Mouse (Mus musculus): ENCODE measurements around the gene Slc4a1. TPM values are rescaled to one million over a fixed set of nuclear protein-coding genes. Genes with fewer than 3 reads are reported as not detected.

Slc4a1 gene
- polyA plus RNA-seq, 1 experiment: not detected

GRCm38 (mm10) chr11:102337921-102338320 is 28.1 kb downstream of the Slc4a1 start:
- H3K27ac ChIP-seq (replicated peaks; ENCODE audit: low read depth, low read length): peak overlapping the region; percentile 64
- H3K4me3 ChIP-seq (ENCODE audit: insufficient read depth, low read depth, low read length): no peak overlapping the region
- H3K4me1 ChIP-seq (ENCODE audit: control insufficient read depth, insufficient read depth, insufficient read length, low read length): peaks cover 12% of the 10 kb centered on the region

GRCm38 (mm10) chr11:102336191-102336590 is 29.8 kb downstream of the Slc4a1 start:
- no peak overlapping the region for H3K4me3 ChIP-seq (ENCODE audit: insufficient read depth, low read depth, low read length)
- peaks cover 12% of the 10 kb centered on the region for H3K4me1 ChIP-seq (ENCODE audit: control insufficient read depth, insufficient read depth, insufficient read length, low read length)
- H3K27ac ChIP-seq (replicated peaks; ENCODE audit: low read depth, low read length): peak overlapping the region; percentile 58

GRCm38 (mm10) chr11:102334973-102335700 is 30.9 kb downstream of the Slc4a1 start:
- Histone ChIP-seq H3K27ac (replicated peaks; ENCODE audit: low read depth, low read length) (peak overlapping the region; percentile 81), H3K4me3 (ENCODE audit: insufficient read depth, low read depth, low read length) (peak overlapping the region; percentile 5), H3K4me1 (ENCODE audit: control insufficient read depth, insufficient read depth, insufficient read length, low read length) (peaks cover 12% of the 10 kb centered on the region)

GRCm38 (mm10) chr11:102334010-102334409 is 32.0 kb downstream of the Slc4a1 start:
- H3K27ac ChIP-seq (replicated peaks; ENCODE audit: low read depth, low read length): no peak overlapping the region
- H3K4me3 ChIP-seq (ENCODE audit: insufficient read depth, low read depth, low read length): no peak overlapping the region
- H3K4me1 ChIP-seq (ENCODE audit: control insufficient read depth, insufficient read depth, insufficient read length, low read length): peaks cover 8% of the 10 kb centered on the region

- Histone ChIP-seq H3K4me3 (ENCODE audit: insufficient read depth, low read depth, low read length) (no peak overlapping the region), H3K4me1 (ENCODE audit: control insufficient read depth, insufficient read depth, insufficient read length, low read length) (peaks cover 5% of the 10 kb centered on the region), H3K27ac (replicated peaks; ENCODE audit: low read depth, low read length) (no peak overlapping the region)
Observed at GRCm38 (mm10) chr11:102333061-102333460, 32.9 kb downstream of the Slc4a1 start.

GRCm38 (mm10) chr11:102331806-102332205 is 34.2 kb downstream of the Slc4a1 start:
- H3K27ac ChIP-seq (replicated peaks; ENCODE audit: low read depth, low read length): no peak overlapping the region
- peaks cover 2% of the 10 kb centered on the region for H3K4me1 ChIP-seq (ENCODE audit: control insufficient read depth, insufficient read depth, insufficient read length, low read length)
- H3K4me3 ChIP-seq (ENCODE audit: insufficient read depth, low read depth, low read length): no peak overlapping the region

- peaks cover 2% of the 10 kb centered on the region; the same call in 1 of the 2 replicates for H3K4me1 ChIP-seq (ENCODE audit: control insufficient read depth, insufficient read depth, insufficient read length, low read length)
- H3K27ac ChIP-seq (replicated peaks; ENCODE audit: low read depth, low read length): no peak overlapping the region
- H3K4me3 ChIP-seq (ENCODE audit: insufficient read depth, low read depth, low read length): no peak overlapping the region
Observed at GRCm38 (mm10) chr11:102330039-102330438, 36.0 kb downstream of the Slc4a1 start.

GRCm38 (mm10) chr11:102329518-102329917 is 36.5 kb downstream of the Slc4a1 start:
- H3K27ac ChIP-seq (replicated peaks; ENCODE audit: low read depth, low read length): no peak overlapping the region
- no peaks in the 10 kb centered on the region for H3K4me1 ChIP-seq (ENCODE audit: control insufficient read depth, insufficient read depth, insufficient read length, low read length)
- no peak overlapping the region for H3K4me3 ChIP-seq (ENCODE audit: insufficient read depth, low read depth, low read length)

- Histone ChIP-seq H3K4me1 (ENCODE audit: control insufficient read depth, insufficient read depth, insufficient read length, low read length) (no peaks in the 10 kb centered on the region), H3K27ac (replicated peaks; ENCODE audit: low read depth, low read length) (no peak overlapping the region), H3K4me3 (ENCODE audit: insufficient read depth, low read depth, low read length) (no peak overlapping the region)
Observed at GRCm38 (mm10) chr11:102327839-102328238, 38.2 kb downstream of the Slc4a1 start.

GRCm38 (mm10) chr11:102327250-102327649 is 38.8 kb downstream of the Slc4a1 start:
- Histone ChIP-seq H3K4me3 (ENCODE audit: insufficient read depth, low read depth, low read length) (no peak overlapping the region), H3K27ac (replicated peaks; ENCODE audit: low read depth, low read length) (no peak overlapping the region), H3K4me1 (ENCODE audit: control insufficient read depth, insufficient read depth, insufficient read length, low read length) (no peaks in the 10 kb centered on the region)

- Histone ChIP-seq H3K4me1 (ENCODE audit: control insufficient read depth, insufficient read depth, insufficient read length, low read length) (no peaks in the 10 kb centered on the region), H3K4me3 (ENCODE audit: insufficient read depth, low read depth, low read length) (no peak overlapping the region), H3K27ac (replicated peaks; ENCODE audit: low read depth, low read length) (no peak overlapping the region)
Observed at GRCm38 (mm10) chr11:102323516-102323915, 42.5 kb downstream of the Slc4a1 start.

GRCm38 (mm10) chr11:102321931-102322330 is 44.1 kb downstream of the Slc4a1 start:
- no peak overlapping the region for H3K27ac ChIP-seq (replicated peaks; ENCODE audit: low read depth, low read length)
- H3K4me1 ChIP-seq (ENCODE audit: control insufficient read depth, insufficient read depth, insufficient read length, low read length): no peaks in the 10 kb centered on the region
- no peak overlapping the region for H3K4me3 ChIP-seq (ENCODE audit: insufficient read depth, low read depth, low read length)

- peak overlapping the region; percentile 91 for H3K27ac ChIP-seq (replicated peaks; ENCODE audit: low read depth, low read length)
- H3K4me3 ChIP-seq (ENCODE audit: insufficient read depth, low read depth, low read length): peak overlapping the region; percentile 85
- no peaks in the 10 kb centered on the region for H3K4me1 ChIP-seq (ENCODE audit: control insufficient read depth, insufficient read depth, insufficient read length, low read length)
Observed at GRCm38 (mm10) chr11:102320686-102321005, 45.4 kb downstream of the Slc4a1 start.

GRCm38 (mm10) chr11:102319941-102320685 is 45.9 kb downstream of the Slc4a1 start:
- peak overlapping the region; percentile 85 for H3K4me3 ChIP-seq (ENCODE audit: insufficient read depth, low read depth, low read length)
- H3K27ac ChIP-seq (replicated peaks; ENCODE audit: low read depth, low read length): peak overlapping the region; percentile 91

GRCm38 (mm10) chr11:102319410-102319792 is 46.6 kb downstream of the Slc4a1 start, which contains the start of gene Ubtf:
Gene Ubtf (minus strand): TSS chr11:102319742.
- H3K4me3 ChIP-seq (ENCODE audit: insufficient read depth, low read depth, low read length): peak within 1 kb of the TSS; percentile 85

More at GRCm38 (mm10) chr11:102319941-102320685, 45.9 kb downstream of the Slc4a1 start:
- H3K4me1 ChIP-seq (ENCODE audit: control insufficient read depth, insufficient read depth, insufficient read length, low read length): no peaks in the 10 kb centered on the region

More at GRCm38 (mm10) chr11:102319410-102319792, 46.6 kb downstream of the Slc4a1 start, which contains the start of gene Ubtf:
- H3K4me1 ChIP-seq (ENCODE audit: control insufficient read depth, insufficient read depth, insufficient read length, low read length): no peaks in the 10 kb centered on the region
- H3K27ac ChIP-seq (replicated peaks; ENCODE audit: low read depth, low read length): peak within 1 kb of the TSS; percentile 95
